Mouse (Mus musculus) ES-E14 (cell line): ENCODE measurements at regions not wholly inside any gene's neighbourhood (a gene's known extent, or its start where the extent isn't known, plus 50 kb on each side); places are given as distances from the start of the nearest gene placed in this dataset.

Source experiments
- HCFC1 ChIP-seq: IDR thresholded peaks from 2 replicates; pipeline ENCODE4 v1.6.1; 2012; ENCODE audit warnings: low read length, inconsistent platforms, borderline replicate concordance; ENCODE audit not compliant: insufficient read depth
- MAFK ChIP-seq: IDR thresholded peaks from 2 replicates; pipeline ENCODE4 v1.6.1; 2014; ENCODE audit warnings: mild to moderate bottlenecking, low read depth, low read length, inconsistent platforms; ENCODE audit not compliant: insufficient read depth

DNA sequence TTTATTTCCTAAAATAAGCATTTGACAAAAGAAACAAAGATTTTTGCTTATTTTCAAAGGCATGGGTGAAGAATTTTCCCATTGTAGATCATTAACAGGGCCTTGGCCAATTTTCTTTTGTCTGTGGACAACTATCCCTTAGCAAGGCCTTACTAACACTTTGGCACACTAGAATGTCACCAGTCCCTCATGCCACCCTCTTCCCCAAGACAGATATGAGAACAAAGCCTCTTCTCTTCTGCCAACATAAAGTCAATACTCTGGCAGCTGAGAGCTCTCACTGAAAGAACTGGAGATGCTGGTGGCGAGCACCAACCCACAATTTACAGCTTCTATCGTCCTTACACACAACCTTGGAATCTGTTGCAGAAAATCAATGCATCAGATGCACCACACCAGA lies 215.1 kb upstream of the Tmeff2 start:
- TF ChIP-seq MAFK (no peak), HCFC1 (no peak)
